Mouse (Mus musculus) small intestine, adult 10 weeks (tissue): ENCODE measurements around the gene Olfr317. TPM values are rescaled to one million over a fixed set of nuclear protein-coding genes. Genes with fewer than 3 reads are reported as not detected.

Experiments
- polyA plus RNA-seq: library from polyadenylated mRNA; stranded (reverse); fragments of 350-450 nt; fragmentation: Illumina TruSeq; extraction: RNeasy Lipid Tissue Mini Kit (QIAGEN cat#74804); gene quantifications from one replicate; pipeline ENCODE4 v1.2.3, GENCODE M21; 2014; ENCODE audit warnings: low replicate concordance

Gene Olfr317
- polyA plus RNA-seq = not detected

DNA sequence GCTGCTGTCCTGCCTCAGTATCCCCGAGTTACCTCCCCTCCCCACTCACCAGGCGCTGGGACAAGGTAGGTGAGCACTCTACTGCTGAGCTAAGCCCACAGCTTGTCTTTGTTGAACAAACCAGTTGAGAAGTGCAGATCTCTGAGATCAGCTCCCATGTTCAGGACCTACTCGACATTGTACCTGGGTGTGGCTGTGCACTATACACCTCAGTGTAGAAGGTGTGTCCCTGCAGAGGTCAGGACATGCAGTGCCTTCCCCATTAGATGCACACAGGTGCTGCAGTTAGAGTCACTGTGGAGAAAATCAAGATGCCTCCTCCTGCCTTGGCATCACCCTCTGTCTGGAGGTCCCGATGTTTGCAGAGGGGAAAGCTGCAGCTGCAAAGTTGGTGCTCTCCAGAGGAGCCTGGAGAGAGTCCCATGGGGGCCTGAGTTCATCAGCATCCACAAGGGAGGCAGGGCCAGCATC, at the start of gene Olfr317:
TSS of gene Olfr317 (minus strand) at position 421 of the 471 bp plus-strand sequence.

DNA sequence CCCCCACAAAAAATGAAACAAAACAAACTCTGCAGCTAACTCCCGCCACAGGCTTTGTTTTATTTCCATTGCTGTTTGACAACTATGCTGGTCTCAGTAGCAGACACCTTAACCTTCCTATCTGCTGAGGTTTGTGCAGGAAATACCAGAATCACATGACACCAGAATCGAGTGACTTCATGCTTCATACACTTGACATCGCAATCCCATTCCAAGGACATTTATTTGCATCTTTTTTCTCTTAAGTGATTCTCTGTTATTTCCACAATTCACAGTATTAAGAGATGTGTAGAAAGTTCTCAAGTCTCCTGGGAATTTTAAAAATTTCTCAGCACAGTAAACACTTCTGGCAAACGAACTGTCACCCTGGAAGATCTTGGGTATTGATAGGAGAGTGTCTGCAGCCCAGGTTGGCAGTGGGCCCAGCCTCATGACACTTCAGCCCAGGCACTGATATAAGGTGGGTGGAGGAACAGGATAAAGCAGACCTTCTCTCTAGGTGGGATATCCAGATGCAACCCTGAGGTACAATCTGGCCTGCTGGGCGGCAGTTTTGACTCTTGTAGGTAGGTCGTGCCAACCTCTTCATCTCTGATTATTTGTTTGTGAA, 43.6 kb upstream of the Olfr317 start, which contains the start of gene Olfr314:
TSS of gene Olfr314 (plus strand) at position 473 of the 610 bp plus-strand sequence.

DNA sequence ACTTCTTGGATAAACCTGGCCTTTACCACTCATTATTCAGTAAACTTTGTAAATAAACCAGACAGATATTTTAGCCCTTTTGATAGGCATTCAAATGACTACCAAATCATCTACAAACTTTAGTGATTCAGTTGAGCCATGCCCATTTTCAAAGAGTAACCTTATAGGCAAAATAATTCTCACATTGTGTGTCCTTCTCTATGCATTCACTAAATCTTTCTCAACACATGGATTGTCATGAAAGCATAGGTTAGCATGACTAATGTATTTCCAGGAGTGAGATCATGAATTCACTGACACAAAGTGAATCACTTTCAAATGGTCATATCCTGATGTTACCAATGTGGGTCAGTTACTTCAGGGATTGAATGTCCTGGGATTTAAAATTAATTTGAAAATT, 33.9 kb upstream of the Olfr317 start, which contains the start of gene Olfr315:
TSS of gene Olfr315 (plus strand) at position 301 of the 400 bp plus-strand sequence.

DNA sequence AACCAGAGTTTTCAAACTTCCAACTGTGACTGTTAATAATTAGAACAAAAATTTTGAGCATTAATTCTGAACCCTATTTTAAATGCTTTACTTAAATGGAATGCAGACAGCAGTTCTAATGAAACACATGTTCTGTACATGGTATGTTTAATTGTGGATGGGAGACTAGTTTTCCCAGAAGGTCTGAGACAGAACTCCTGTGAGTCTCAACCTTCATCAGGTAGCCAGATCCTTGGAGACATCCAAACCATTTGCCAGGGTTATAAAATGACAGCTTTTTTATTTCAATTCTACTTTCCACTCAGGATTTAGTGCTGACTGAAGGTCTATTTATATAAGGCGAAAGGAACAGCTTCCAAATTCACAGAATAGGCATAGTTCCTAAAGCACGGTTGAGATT, 13.4 kb upstream of the Olfr317 start, which contains the start of gene Olfr316:
TSS of gene Olfr316 (plus strand) at position 301 of the 400 bp plus-strand sequence.

DNA sequence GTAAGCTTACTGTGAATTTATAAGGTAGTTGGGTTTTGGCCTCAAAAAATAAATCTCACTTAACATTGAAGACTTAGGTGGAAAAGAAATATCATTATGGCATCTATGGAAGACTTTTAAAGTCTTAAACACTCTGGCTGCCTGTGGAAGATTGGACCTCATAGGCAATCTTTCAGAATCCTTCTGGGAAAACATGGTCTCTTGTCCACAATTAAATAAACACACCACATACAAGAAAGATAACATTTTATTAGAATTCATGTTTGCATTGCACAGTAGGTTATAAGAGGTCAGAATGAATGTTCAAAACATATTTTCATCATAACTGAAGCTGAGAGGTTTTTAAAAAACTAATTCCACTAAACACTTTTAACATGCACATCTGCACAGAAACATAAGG, 15.1 kb downstream of the Olfr317 start, which contains the start of gene Olfr318:
TSS of gene Olfr318 (minus strand) at position 101 of the 400 bp plus-strand sequence.

DNA sequence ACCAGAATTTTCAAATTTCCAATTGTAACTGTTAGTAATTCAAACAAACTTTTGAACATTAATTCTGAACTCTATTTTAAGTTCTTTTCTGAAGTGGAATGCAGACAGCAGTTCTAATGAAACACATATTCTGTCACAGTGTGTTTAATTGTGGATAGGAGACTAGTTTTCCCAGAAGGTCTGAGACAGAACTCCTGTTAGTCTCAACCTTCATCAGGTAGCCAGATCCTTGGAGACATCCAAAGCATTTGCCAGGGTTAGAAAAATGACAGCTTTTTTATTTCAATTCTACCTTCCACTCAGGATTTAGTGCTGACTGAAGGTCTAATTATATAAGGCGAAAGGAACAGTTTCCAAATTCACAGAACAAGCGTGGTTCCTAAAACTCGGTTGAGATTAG, 40.1 kb downstream of the Olfr317 start, which contains the start of gene Olfr319:
TSS of gene Olfr319 (plus strand) at position 301 of the 400 bp plus-strand sequence.

Other genes starting within 250 kb of the Olfr317 start
- gene Olfr332, start 246.7 kb downstream of the Olfr317 start, polyA plus RNA-seq = not detected
- gene Olfr331, start 236.6 kb downstream of the Olfr317 start, polyA plus RNA-seq = not detected
- gene Olfr330, start 204.4 kb downstream of the Olfr317 start, polyA plus RNA-seq = not detected
- gene Olfr329-ps, start 192.8 kb downstream of the Olfr317 start, polyA plus RNA-seq = not detected
- not detected for gene Olfr328, start 183.6 kb downstream of the Olfr317 start, polyA plus RNA-seq
- gene Olfr224, start 168.7 kb downstream of the Olfr317 start, polyA plus RNA-seq = not detected
- gene Olfr325, start 161.5 kb downstream of the Olfr317 start, polyA plus RNA-seq = not detected
- not detected for gene Olfr324, start 144.1 kb downstream of the Olfr317 start, polyA plus RNA-seq
- 1,849 TPM for gene 2210407C18Rik, start 123.1 kb downstream of the Olfr317 start, polyA plus RNA-seq
- gene Olfr323, start 108.7 kb downstream of the Olfr317 start, polyA plus RNA-seq = not detected
- not detected for gene Trim58, start 98.7 kb downstream of the Olfr317 start, polyA plus RNA-seq
- gene Olfr322, start 80.4 kb downstream of the Olfr317 start, polyA plus RNA-seq = not detected
- not detected for gene Olfr320, start 58.1 kb downstream of the Olfr317 start, polyA plus RNA-seq
- not detected for gene Olfr319, start 40.0 kb downstream of the Olfr317 start, polyA plus RNA-seq
- not detected for gene Olfr318, start 15.2 kb downstream of the Olfr317 start, polyA plus RNA-seq
- not detected for gene Olfr316, start 13.5 kb upstream of the Olfr317 start, polyA plus RNA-seq
- gene Olfr315, start 34.0 kb upstream of the Olfr317 start, polyA plus RNA-seq = not detected
- gene Olfr314, start 43.7 kb upstream of the Olfr317 start, polyA plus RNA-seq = not detected
- 3.0 TPM for gene Fam183b, start 62.7 kb upstream of the Olfr317 start, polyA plus RNA-seq
- not detected for gene Olfr313, start 75.8 kb upstream of the Olfr317 start, polyA plus RNA-seq
- not detected for gene Olfr312, start 90.0 kb upstream of the Olfr317 start, polyA plus RNA-seq
- not detected for gene Olfr311, start 100.0 kb upstream of the Olfr317 start, polyA plus RNA-seq
- 7.5 TPM for gene Gm12258, start 107.9 kb upstream of the Olfr317 start, polyA plus RNA-seq
- gene 2810021J22Rik, start 128.0 kb upstream of the Olfr317 start, polyA plus RNA-seq = 7.6 TPM
- gene Zfp39, start 165.0 kb upstream of the Olfr317 start, polyA plus RNA-seq = 1.9 TPM
- not detected for gene Btnl10, start 178.7 kb upstream of the Olfr317 start, polyA plus RNA-seq
- gene Rnf187, start 199.7 kb upstream of the Olfr317 start, polyA plus RNA-seq = 3.1 TPM
- not detected for gene Hist3h2ba, start 209.7 kb upstream of the Olfr317 start, polyA plus RNA-seq
- gene Hist3h2a, start 215.5 kb upstream of the Olfr317 start, polyA plus RNA-seq = 8.1 TPM
- not detected for gene Trim17, start 215.5 kb upstream of the Olfr317 start, polyA plus RNA-seq
- gene Trim11, start 238.9 kb upstream of the Olfr317 start, polyA plus RNA-seq = 1.6 TPM